Mouse (Mus musculus) CH12.LX (cell line): ENCODE data around the gene Snupn. TPM values are rescaled to one million over a fixed set of nuclear protein-coding genes. Genes with fewer than 3 reads are reported as not detected.

Experiments
- DNase-seq: peaks from one replicate; pipeline ENCODE4 v3.0.0-alpha.2; 2013; ENCODE audit errors: extremely low read depth
- H3K27ac ChIP-seq: 2 replicates; pipeline ENCODE4 v1.5.1; 2012; ENCODE audit warnings: low read depth, mild to moderate bottlenecking, control low read depth, moderate library complexity; ENCODE audit not compliant: insufficient read depth
- H3K27me3 ChIP-seq: replicated peaks from 2 replicates; pipeline ENCODE3; 2012; ENCODE audit warnings: inconsistent platforms
- H3K36me3 ChIP-seq, 2 experiments: replicated peaks in 1 of 2; 2 replicates each; pipeline versions ENCODE3 to v1.6.1; 2012; ENCODE audit warnings: inconsistent platforms in 1 of 2, low read length in 1 of 2, mild to moderate bottlenecking in 1 of 2, mixed read lengths in 1 of 2, moderate library complexity in 1 of 2; ENCODE audit not compliant: control insufficient read depth in 1 of 2, insufficient read depth in 1 of 2
- H3K4me1 ChIP-seq, 2 experiments: 2 replicates each; pipeline ENCODE4 v1.6.1; 2012; ENCODE audit warnings: inconsistent platforms in 1 of 2, moderate library complexity in 1 of 2; ENCODE audit not compliant: insufficient read depth in 2 of 2, control insufficient read depth in 1 of 2
- H3K4me2 ChIP-seq: 2 replicates; pipeline ENCODE4 v1.6.1; 2012; ENCODE audit warnings: low read depth, mild to moderate bottlenecking, control low read depth; ENCODE audit not compliant: poor library complexity, insufficient read depth, severe bottlenecking
- H3K4me3 ChIP-seq, 3 experiments: fragments of 150-350 bp in 1 of 3; sonication (generic) in 1 of 3; replicated peaks in 1 of 3; 2 replicates each; pipeline versions ENCODE3 to v1.5.1; 2011 to 2012; ENCODE audit warnings: low read depth in 2 of 3, low read length in 2 of 3, mild to moderate bottlenecking in 2 of 3, moderate library complexity in 2 of 3, control low read depth in 1 of 3, improper control_type of control experiment in 1 of 3, inconsistent platforms in 1 of 3, mixed read lengths in 1 of 3; ENCODE audit not compliant: poor library complexity in 1 of 3
- H3K79me2 ChIP-seq: replicated peaks from 2 replicates; pipeline ENCODE4 v1.6.1; 2012; ENCODE audit warnings: mild to moderate bottlenecking, moderate library complexity; ENCODE audit not compliant: control insufficient read depth, poor library complexity, insufficient read depth, severe bottlenecking; ENCODE audit errors: extremely low read depth
- H3K9ac ChIP-seq: 2 replicates; pipeline ENCODE4 v1.6.1; 2012; ENCODE audit warnings: low read depth, mild to moderate bottlenecking, control low read depth, moderate library complexity; ENCODE audit not compliant: insufficient read depth
- H3K9me3 ChIP-seq: replicated peaks from 2 replicates; pipeline ENCODE3; 2012; ENCODE audit warnings: low read length, inconsistent platforms, mixed read lengths
- BHLHE40 ChIP-seq: IDR thresholded peaks from 2 replicates; pipeline ENCODE4 v1.6.1; 2011; ENCODE audit warnings: mild to moderate bottlenecking, low read depth, low read length, improper control_type of control experiment
- CHD2 ChIP-seq: IDR thresholded peaks from 2 replicates; pipeline ENCODE4 v1.6.1; 2011; ENCODE audit warnings: low read length, improper control_type of control experiment
- E2F4 ChIP-seq: IDR thresholded peaks from 2 replicates; pipeline ENCODE4 v1.6.1; 2011; ENCODE audit warnings: low read depth, low read length, improper control_type of control experiment; ENCODE audit not compliant: insufficient replicate concordance
- ELF1 ChIP-seq: IDR thresholded peaks from 2 replicates; pipeline ENCODE4 v1.6.1; 2014; ENCODE audit warnings: low read depth, mild to moderate bottlenecking, inconsistent platforms, low read length, improper control_type of control experiment
- ETS1 ChIP-seq: conservative IDR thresholded peaks from 2 replicates; pipeline ENCODE4 v1.6.1; 2012; ENCODE audit warnings: low read depth, mild to moderate bottlenecking, inconsistent platforms, low read length, improper control_type of control experiment, moderate library complexity
- IRF4 ChIP-seq: IDR thresholded peaks from 2 replicates; pipeline ENCODE4 v1.6.1; 2014; ENCODE audit warnings: low read depth, mild to moderate bottlenecking, inconsistent platforms, low read length, improper control_type of control experiment
- JUND ChIP-seq: conservative IDR thresholded peaks from 2 replicates; pipeline ENCODE4 v1.6.1; 2011; ENCODE audit warnings: low read depth, low read length, improper control_type of control experiment
- MAFK ChIP-seq: IDR thresholded peaks from 2 replicates; pipeline ENCODE4 v1.6.1; 2011; ENCODE audit warnings: low read length, improper control_type of control experiment; ENCODE audit not compliant: insufficient replicate concordance
- POLR2AphosphoS2 ChIP-seq: IDR thresholded peaks from 2 replicates; pipeline ENCODE4 v1.6.1; 2011; ENCODE audit warnings: low read depth, low read length, improper control_type of control experiment
- USF1 ChIP-seq: IDR thresholded peaks from 2 replicates; pipeline ENCODE4 v1.6.1; 2014; ENCODE audit warnings: low read depth, mild to moderate bottlenecking, inconsistent platforms, low read length, improper control_type of control experiment
- USF2 ChIP-seq: conservative IDR thresholded peaks from 2 replicates; pipeline ENCODE4 v1.6.1; 2011; ENCODE audit warnings: low read depth, low read length, improper control_type of control experiment
- ZC3H11A ChIP-seq: IDR thresholded peaks from 2 replicates; pipeline ENCODE4 v1.6.1; 2012; ENCODE audit warnings: low read depth, mild to moderate bottlenecking, inconsistent platforms, low read length, improper control_type of control experiment
- dilution Hi-C: fragments of 300-500 bp; cut with MboI; formaldehyde crosslinking; loops from 2 replicates; pipeline ENCODE4 v1.14.3; 2020; ENCODE audit warnings: low sequenced_read_pairs; ENCODE audit not compliant: extremely low pct_unique_long_range_greater_than_20kb, extremely low pct_ligation_motif_present
- in situ Hi-C: fragments of 300-500 bp; cut with MboI; formaldehyde crosslinking; loops from 3 replicates; pipeline ENCODE4 v1.14.3; 2019; ENCODE audit warnings: low sequenced_read_pairs, low pct_ligation_motif_present, low pct_unique_long_range_greater_than_20kb, mixed read lengths
- polyA plus RNA-seq: library from polyadenylated mRNA; unstranded; fragments of >175 nt; gene quantifications from 2 replicates; pipeline ENCODE4 v1.2.1, GENCODE M21; 2012; ENCODE audit warnings: low read depth; ENCODE audit not compliant: insufficient read length
- total RNA-seq, 2 experiments: library from RNA; depleted of rRNA; stranded (reverse); fragments of 300-350 nt in 1 of 2; fragments of >200 nt in 1 of 2; gene quantifications; 2 replicates each; pipeline ENCODE4 v1.2.3; 2012 to 2014

Gene Snupn
- total and polyA plus RNA-seq, 3 experiments = 18.3 to 25.1 (median 21.2) TPM

DNA sequence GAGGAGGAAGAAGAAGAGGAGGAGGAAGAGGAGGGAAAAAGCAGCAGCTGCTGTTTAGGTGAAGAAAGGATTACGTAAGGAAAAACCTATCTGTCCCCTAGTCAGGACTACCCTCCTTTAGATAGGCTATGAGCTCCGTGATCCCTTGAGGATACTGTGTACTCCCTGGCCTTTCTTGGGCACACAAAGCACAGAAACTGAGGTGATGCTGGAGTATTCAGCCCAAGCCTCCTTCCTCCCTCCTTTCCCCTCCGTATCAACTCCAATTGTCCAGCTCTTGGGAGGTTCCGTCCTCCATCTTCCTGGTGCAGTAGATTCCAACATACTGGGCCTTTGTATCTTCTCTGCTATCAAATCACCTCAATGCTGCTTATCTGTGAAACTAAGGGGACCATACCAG is 27.9 kb upstream of the Snupn start:
- no peak overlapping the region for H3K27ac ChIP-seq
- peaks cover 8 to 62% of the 10 kb centered on the region in 2 experiments for H3K36me3 ChIP-seq
- dilution Hi-C loops = no loop called here
- H3K27me3 ChIP-seq = no peaks in the 10 kb centered on the region
- H3K9ac ChIP-seq = no peak overlapping the region
- DNase-seq = no peak
- H3K9me3 ChIP-seq = peaks cover 6% of the 10 kb centered on the region
- H3K4me1 ChIP-seq = peaks cover 17 to 27% of the 10 kb centered on the region in 2 experiments
- H3K4me2 ChIP-seq = no peak overlapping the region
- TF ChIP-seq ZC3H11A (no peak), E2F4 (no peak), CHD2 (no peak), ETS1 (no peak)
- TF ChIP-seq, all 38 proteins: peak for 0
- Histone ChIP-seq H3K4me3 (no peak overlapping the region), H3K79me2 (no peaks in the 10 kb centered on the region)
- in situ Hi-C loops = no loop called here

GRCm38 (mm10) chr9:56923841-56924650 is 26.6 kb upstream of the Snupn start:
- H3K36me3 ChIP-seq = peaks cover 3 to 51% of the 10 kb centered on the region in 2 experiments
- in situ Hi-C loops = no loop called here
- peaks cover 6% of the 10 kb centered on the region for H3K27me3 ChIP-seq
- 0 out of 2 replicates have a peak overlapping the region, but pooled peaks have one; percentile 19 for H3K4me2 ChIP-seq
- no peaks in the 10 kb centered on the region for H3K79me2 ChIP-seq
- H3K9me3 ChIP-seq = peaks cover 6% of the 10 kb centered on the region
- H3K4me3 ChIP-seq = no peak overlapping the region
- no peak for DNase-seq
- 0 out of 2 replicates have a peak overlapping the region, but pooled peaks have one; percentile 3 for H3K9ac ChIP-seq
- TF ChIP-seq POLR2AphosphoS2 = no peak
- no peak for TF ChIP-seq ELF1
- no peak for TF ChIP-seq JUND
- H3K4me1 ChIP-seq = peaks cover 17 to 34% of the 10 kb centered on the region in 2 experiments
- dilution Hi-C loops = no loop called here
- H3K27ac ChIP-seq = no peak overlapping the region

DNA sequence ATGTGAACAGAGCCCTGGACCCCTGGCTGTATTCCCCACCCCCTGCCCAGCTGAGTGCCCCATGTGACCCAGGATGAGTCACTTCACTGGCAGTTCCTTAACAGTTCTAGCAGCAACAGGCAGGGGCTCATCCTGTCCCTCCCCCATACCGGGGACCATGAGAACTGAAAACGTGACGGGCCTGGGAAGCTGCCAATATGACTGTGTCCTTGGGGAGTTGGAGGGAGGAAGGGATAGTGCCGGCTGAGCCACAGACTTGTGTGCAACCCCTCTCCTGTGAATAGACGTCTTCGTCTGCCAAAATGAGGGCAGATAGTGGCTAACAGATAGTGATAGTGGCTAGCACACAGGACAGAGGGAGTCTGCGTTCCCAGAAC is 26.0 kb upstream of the Snupn start:
- peaks cover 6% of the 10 kb centered on the region for H3K9me3 ChIP-seq
- 0 out of 2 replicates have a peak overlapping the region, but pooled peaks have one; percentile 19 for H3K4me2 ChIP-seq
- no peak overlapping the region for H3K27ac ChIP-seq
- dilution Hi-C loops (no loop called here), in situ Hi-C loops (no loop called here)
- no peak overlapping the region for H3K4me3 ChIP-seq
- H3K9ac ChIP-seq = no peak overlapping the region
- H3K36me3 ChIP-seq = peaks cover 3 to 48% of the 10 kb centered on the region in 2 experiments
- peaks cover 17 to 34% of the 10 kb centered on the region in 2 experiments for H3K4me1 ChIP-seq
- no peaks in the 10 kb centered on the region for H3K79me2 ChIP-seq
- H3K27me3 ChIP-seq = peaks cover 11% of the 10 kb centered on the region
- no peak for DNase-seq
- TF ChIP-seq MAFK (no peak), IRF4 (0 out of 2 replicates have a peak, but pooled peaks have one; percentile 38), CHD2 (no peak), ETS1 (peak; percentile 57), USF2 (peak; percentile 43), BHLHE40 (peak; percentile 73), USF1 (peak; percentile 69)
